Mouse (Mus musculus) A20 (cell line): Measurements from ENCODE around the gene Col8a2.

Experiments
- DNase-seq: peaks from one replicate; pipeline ENCODE4 v3.0.0-alpha.2; 2011; ENCODE audit warnings: low read depth, low spot score

Gene Col8a2

GRCm38 (mm10) chr4:126260520-126261201, 25.9 kb upstream of the Col8a2 start:
- DNase-seq, result peak; percentile 77

GRCm38 (mm10) chr4:126261266-126261665, 25.3 kb upstream of the Col8a2 start:
- peak; percentile 39 for DNase-seq

GRCm38 (mm10) chr4:126261675-126262074, 24.9 kb upstream of the Col8a2 start:
- peak; percentile 30 for DNase-seq

- DNase-seq, result peak; percentile 99
These were observed 24.3 kb upstream of the Col8a2 start, which contains the start of gene Trappc3 for GRCm38 (mm10) chr4:126262119-126262807. Trappc3 (plus strand) TSS chr4:126262325.

- DNase-seq, result no peak
These were observed 17.3 kb upstream of the Col8a2 start for GRCm38 (mm10) chr4:126269292-126269691.

GRCm38 (mm10) chr4:126273753-126274152, 12.8 kb upstream of the Col8a2 start:
- no peak for DNase-seq

- no peak for DNase-seq
These were observed 11.5 kb upstream of the Col8a2 start for GRCm38 (mm10) chr4:126275081-126275480.

GRCm38 (mm10) chr4:126275681-126276131, 10.9 kb upstream of the Col8a2 start:
- DNase-seq, result no peak

GRCm38 (mm10) chr4:126277906-126278564, 8.6 kb upstream of the Col8a2 start:
- peak; percentile 61 for DNase-seq

GRCm38 (mm10) chr4:126278565-126278915, 8.1 kb upstream of the Col8a2 start:
- no peak for DNase-seq

GRCm38 (mm10) chr4:126278961-126279360, 7.6 kb upstream of the Col8a2 start:
- no peak for DNase-seq

- DNase-seq, result no peak
These were observed 4.9 kb upstream of the Col8a2 start for GRCm38 (mm10) chr4:126281706-126282105.

GRCm38 (mm10) chr4:126283582-126283981, 3.0 kb upstream of the Col8a2 start:
- no peak for DNase-seq

- no peak for DNase-seq
These were observed 856 bp downstream of the Col8a2 start for GRCm38 (mm10) chr4:126287302-126287995.

- DNase-seq, result no peak
These were observed 1.6 kb downstream of the Col8a2 start for GRCm38 (mm10) chr4:126288085-126288666.

- peak; percentile 61 for DNase-seq
These were observed 3.7 kb downstream of the Col8a2 start for GRCm38 (mm10) chr4:126290314-126290713.

- DNase-seq, result no peak
These were observed 4.6 kb downstream of the Col8a2 start for GRCm38 (mm10) chr4:126291196-126291595.

GRCm38 (mm10) chr4:126295152-126295551, 8.6 kb downstream of the Col8a2 start:
- DNase-seq, result no peak

GRCm38 (mm10) chr4:126295937-126296336, 9.3 kb downstream of the Col8a2 start:
- no peak for DNase-seq

- no peak for DNase-seq
These were observed 10.1 kb downstream of the Col8a2 start for GRCm38 (mm10) chr4:126296617-126297101.

- DNase-seq, result no peak
These were observed 14.5 kb downstream of the Col8a2 start for GRCm38 (mm10) chr4:126300916-126301583.
